Mouse (Mus musculus): ENCODE measurements around the gene Edrf1.

DNA sequence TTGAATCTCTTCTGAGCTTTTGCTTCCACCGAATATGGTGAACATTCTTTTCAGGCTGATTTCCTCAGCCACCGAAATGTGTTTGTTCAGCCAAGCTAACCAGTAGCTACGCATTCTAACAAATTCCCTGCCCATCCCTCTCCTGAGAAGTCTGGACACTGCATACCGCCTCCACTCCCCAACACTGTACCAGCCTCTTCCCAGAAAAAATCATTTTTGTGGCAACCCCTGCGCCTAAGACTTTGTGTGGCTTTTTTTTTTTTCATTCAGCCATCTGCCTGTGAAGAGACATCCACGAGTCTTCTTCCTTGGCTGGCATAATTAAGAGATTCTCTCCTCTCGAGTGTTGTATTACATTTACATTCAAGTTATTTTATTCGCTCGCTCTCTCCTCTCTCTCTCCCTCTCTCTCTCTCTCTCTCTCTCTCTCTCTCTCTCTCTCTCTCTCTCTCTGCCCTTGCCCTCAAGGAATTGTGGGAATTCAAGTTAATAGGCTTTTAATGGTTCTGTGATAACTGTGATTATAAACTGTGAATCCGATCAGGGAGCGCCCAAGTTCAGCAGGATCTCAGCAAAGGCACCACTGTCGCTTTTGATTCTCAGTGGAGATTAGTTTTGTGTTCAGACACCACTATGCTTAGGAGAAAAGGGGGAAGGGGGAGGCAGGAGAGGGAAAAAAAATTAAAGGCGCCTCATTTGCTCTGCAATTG is 28.6 kb upstream of the Edrf1 start:
- TF ChIP-seq CTCF (conservative IDR thresholded peaks at IDR 0.05; ENCODE audit: insufficient read depth, insufficient read length, low read depth, low read length) (no peak), POLR2A (IDR thresholded peaks at IDR 0.05; ENCODE audit: low read depth, low read length) (no peak)

Data from kidney, adult 2 months (tissue).